Mouse (Mus musculus): Measurements from ENCODE around the gene Tbc1d22a. TPM values are rescaled to one million over a fixed set of nuclear protein-coding genes. Genes with fewer than 3 reads are reported as not detected.

Tbc1d22a gene
- total and polyA plus RNA-seq, 2 experiments from 2014 or later = 9.7 to 31.4 TPM

- DNase-seq (ENCODE audit: low spot score) (no peak), ATAC-seq (ENCODE audit: insufficient read depth, low read depth) (0 out of 2 replicates have a peak, but pooled peaks have one; percentile 7)
- peaks cover 22% of the 10 kb centered on the region for H3K4me1 ChIP-seq (ENCODE audit: control insufficient read depth, insufficient read depth)
- no peak for TF ChIP-seq EP300 (IDR thresholded peaks at IDR 0.05; ENCODE audit: low read depth)
- H3K9me3 ChIP-seq (replicated peaks; ENCODE audit: control insufficient read depth, low read length) = no peaks in the 10 kb centered on the region
- no peak overlapping the region for H3K4me3 ChIP-seq (ENCODE audit: low read depth, low read length)
- no peaks in the 10 kb centered on the region for H3K27me3 ChIP-seq (ENCODE audit: control insufficient read depth, insufficient read depth, low read length)
- no peak overlapping the region for H3K9ac ChIP-seq (replicated peaks; ENCODE audit: low read depth, low read length)
- WGBS = 69% methylated on average over 6 of the region's 6 CpGs
- no peak overlapping the region for H3K27ac ChIP-seq (ENCODE audit: low read depth)
- H3K36me3 ChIP-seq (replicated peaks; ENCODE audit: control insufficient read depth, insufficient read depth, low read length) = no peaks in the 10 kb centered on the region
- no peak overlapping the region for H3K4me2 ChIP-seq (ENCODE audit: low read depth, low read length)
These were observed 271.6 kb downstream of the Tbc1d22a start for GRCm38 (mm10) chr15:86485815-86486214.

GRCm38 (mm10) chr15:86487359-86487758 is 273.1 kb downstream of the Tbc1d22a start:
- H3K9ac ChIP-seq (replicated peaks; ENCODE audit: low read depth, low read length) = no peak overlapping the region
- H3K4me1 ChIP-seq (ENCODE audit: control insufficient read depth, insufficient read depth) = peaks cover 14% of the 10 kb centered on the region
- no peaks in the 10 kb centered on the region for H3K36me3 ChIP-seq (replicated peaks; ENCODE audit: control insufficient read depth, insufficient read depth, low read length)
- ATAC-seq (ENCODE audit: insufficient read depth, low read depth) (no peak), DNase-seq (ENCODE audit: low spot score) (no peak)
- no peak for TF ChIP-seq EP300 (IDR thresholded peaks at IDR 0.05; ENCODE audit: low read depth)
- TF ChIP-seq CTCF (IDR thresholded peaks at IDR 0.05; ENCODE audit: low read depth) = no peak
- no peak overlapping the region for H3K4me3 ChIP-seq (ENCODE audit: low read depth, low read length)
- no peaks in the 10 kb centered on the region for H3K9me3 ChIP-seq (replicated peaks; ENCODE audit: control insufficient read depth, low read length)
- 61% methylated on average over 5 of the region's 5 CpGs for WGBS
- no peak overlapping the region for H3K4me2 ChIP-seq (ENCODE audit: low read depth, low read length)
- H3K27me3 ChIP-seq (ENCODE audit: control insufficient read depth, insufficient read depth, low read length) = no peaks in the 10 kb centered on the region
- H3K27ac ChIP-seq (ENCODE audit: low read depth) = no peak overlapping the region

GRCm38 (mm10) chr15:86491434-86492099 is 277.3 kb downstream of the Tbc1d22a start:
- Histone ChIP-seq H3K27me3 (ENCODE audit: control insufficient read depth, insufficient read depth, low read length) (no peaks in the 10 kb centered on the region), H3K4me2 (ENCODE audit: low read depth, low read length) (no peak overlapping the region), H3K4me3 (ENCODE audit: low read depth, low read length) (no peak overlapping the region), H3K4me1 (ENCODE audit: control insufficient read depth, insufficient read depth) (peaks cover 7% of the 10 kb centered on the region), H3K9me3 (replicated peaks; ENCODE audit: control insufficient read depth, low read length) (no peaks in the 10 kb centered on the region), H3K9ac (replicated peaks; ENCODE audit: low read depth, low read length) (no peak overlapping the region), H3K27ac (ENCODE audit: low read depth) (no peak overlapping the region), H3K36me3 (replicated peaks; ENCODE audit: control insufficient read depth, insufficient read depth, low read length) (no peaks in the 10 kb centered on the region)
- 89% methylated on average over 12 of the region's 12 CpGs for WGBS
- TF ChIP-seq EP300 (IDR thresholded peaks at IDR 0.05; ENCODE audit: low read depth) = no peak
- TF ChIP-seq CTCF (IDR thresholded peaks at IDR 0.05; ENCODE audit: low read depth) = no peak
- ATAC-seq (ENCODE audit: insufficient read depth, low read depth) = no peak
- DNase-seq (ENCODE audit: low spot score) = no peak

DNA sequence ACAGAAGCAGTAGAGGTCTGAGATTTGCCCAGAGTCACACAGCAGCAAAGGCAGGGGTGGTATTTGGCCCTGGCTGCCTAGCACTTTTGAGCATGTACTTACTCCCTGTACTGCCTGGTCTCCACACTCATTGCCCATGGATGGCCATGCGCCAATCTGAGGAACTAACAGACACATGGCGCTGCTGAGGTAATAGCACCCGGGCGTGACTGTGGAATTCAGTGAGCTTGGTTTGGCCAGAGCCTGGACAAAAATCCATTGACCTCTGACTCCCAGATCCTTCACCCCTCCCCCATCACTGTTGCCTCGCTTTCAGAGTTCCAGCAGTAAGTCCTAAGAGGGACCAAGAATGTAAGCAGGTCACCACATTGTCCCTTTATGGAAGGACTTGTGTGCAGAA is 278.4 kb downstream of the Tbc1d22a start:
- Histone ChIP-seq H3K36me3 (replicated peaks; ENCODE audit: control insufficient read depth, insufficient read depth, low read length) (no peaks in the 10 kb centered on the region), H3K9ac (replicated peaks; ENCODE audit: low read depth, low read length) (no peak overlapping the region), H3K27me3 (ENCODE audit: control insufficient read depth, insufficient read depth, low read length) (no peaks in the 10 kb centered on the region), H3K9me3 (replicated peaks; ENCODE audit: control insufficient read depth, low read length) (no peaks in the 10 kb centered on the region), H3K4me3 (ENCODE audit: low read depth, low read length) (no peak overlapping the region), H3K4me2 (ENCODE audit: low read depth, low read length) (no peak overlapping the region), H3K27ac (ENCODE audit: low read depth) (no peak overlapping the region), H3K4me1 (ENCODE audit: control insufficient read depth, insufficient read depth) (no peaks in the 10 kb centered on the region)
- ATAC-seq (ENCODE audit: insufficient read depth, low read depth) = no peak
- WGBS = 75% methylated on average over 5 of the region's 5 CpGs
- no peak for TF ChIP-seq CTCF (IDR thresholded peaks at IDR 0.05; ENCODE audit: low read depth)
- no peak for TF ChIP-seq EP300 (IDR thresholded peaks at IDR 0.05; ENCODE audit: low read depth)
- DNase-seq (ENCODE audit: low spot score) = no peak

GRCm38 (mm10) chr15:86496209-86496608 is 281.9 kb downstream of the Tbc1d22a start:
- DNase-seq (ENCODE audit: low spot score) (no peak), ATAC-seq (ENCODE audit: insufficient read depth, low read depth) (no peak)
- Histone ChIP-seq H3K27me3 (ENCODE audit: control insufficient read depth, insufficient read depth, low read length) (no peaks in the 10 kb centered on the region), H3K36me3 (replicated peaks; ENCODE audit: control insufficient read depth, insufficient read depth, low read length) (no peaks in the 10 kb centered on the region), H3K4me3 (ENCODE audit: low read depth, low read length) (no peak overlapping the region), H3K4me2 (ENCODE audit: low read depth, low read length) (no peak overlapping the region), H3K9ac (replicated peaks; ENCODE audit: low read depth, low read length) (no peak overlapping the region), H3K9me3 (replicated peaks; ENCODE audit: control insufficient read depth, low read length) (no peaks in the 10 kb centered on the region), H3K4me1 (ENCODE audit: control insufficient read depth, insufficient read depth) (no peaks in the 10 kb centered on the region), H3K27ac (ENCODE audit: low read depth) (no peak overlapping the region)
- TF ChIP-seq CTCF (IDR thresholded peaks at IDR 0.05; ENCODE audit: low read depth) (no peak), EP300 (IDR thresholded peaks at IDR 0.05; ENCODE audit: low read depth) (no peak)
- WGBS = 81% methylated on average over 4 of the region's 4 CpGs

DNA sequence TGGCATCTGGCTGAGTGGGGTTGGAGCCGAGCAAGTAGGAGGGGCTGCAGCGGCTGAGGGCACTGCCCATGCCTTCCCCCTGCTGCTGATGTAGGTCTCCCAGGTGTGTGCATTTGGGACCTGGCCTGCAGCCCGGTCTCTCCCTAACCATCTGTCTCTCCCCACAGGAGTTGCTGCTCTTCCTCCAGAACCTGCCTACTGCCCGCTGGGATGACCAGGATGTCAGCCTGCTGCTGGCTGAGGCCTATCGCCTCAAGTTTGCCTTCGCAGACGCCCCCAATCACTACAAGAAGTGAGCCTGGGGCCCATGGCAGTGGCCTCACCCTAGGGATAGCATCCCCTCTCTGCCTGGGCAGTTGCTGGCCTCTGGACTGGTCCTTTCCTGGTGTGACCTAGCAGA is 282.4 kb downstream of the Tbc1d22a start:
- WGBS = 89% methylated on average over 7 of the region's 7 CpGs
- no peak for TF ChIP-seq EP300 (IDR thresholded peaks at IDR 0.05; ENCODE audit: low read depth)
- no peak for TF ChIP-seq CTCF (IDR thresholded peaks at IDR 0.05; ENCODE audit: low read depth)
- no peak overlapping the region for H3K9ac ChIP-seq (replicated peaks; ENCODE audit: low read depth, low read length)
- H3K9me3 ChIP-seq (replicated peaks; ENCODE audit: control insufficient read depth, low read length) = no peaks in the 10 kb centered on the region
- no peaks in the 10 kb centered on the region for H3K27me3 ChIP-seq (ENCODE audit: control insufficient read depth, insufficient read depth, low read length)
- no peak overlapping the region for H3K4me2 ChIP-seq (ENCODE audit: low read depth, low read length)
- DNase-seq (ENCODE audit: low spot score) = no peak
- no peak for ATAC-seq (ENCODE audit: insufficient read depth, low read depth)
- H3K27ac ChIP-seq (ENCODE audit: low read depth) = no peak overlapping the region
- no peak overlapping the region for H3K4me3 ChIP-seq (ENCODE audit: low read depth, low read length)
- H3K4me1 ChIP-seq (ENCODE audit: control insufficient read depth, insufficient read depth) = no peaks in the 10 kb centered on the region
- no peaks in the 10 kb centered on the region for H3K36me3 ChIP-seq (replicated peaks; ENCODE audit: control insufficient read depth, insufficient read depth, low read length)

Measured in heart, postnatal 0 days (tissue).